Mouse (Mus musculus): Measurements from ENCODE around the gene Klf13. TPM values are rescaled to one million over a fixed set of nuclear protein-coding genes. Genes with fewer than 3 reads are reported as not detected.

The Klf13 gene
- polyA plus RNA-seq, 1 experiment = 58.7 TPM

GRCm38 (mm10) chr7:63936188-63936985 lies 2.3 kb downstream of the Klf13 start:
- Histone ChIP-seq H3K27ac (ENCODE audit: control insufficient read depth, insufficient read depth, low read depth, low read length, poor library complexity) (peak overlapping the region; percentile 98), H3K4me1 (ENCODE audit: control insufficient read depth, insufficient read depth, low read length) (peaks cover 11% of the 10 kb centered on the region), H3K4me3 (replicated peaks; ENCODE audit: control insufficient read depth, low read depth, low read length) (peak overlapping the region; percentile 93)
- 1% methylated on average over 34 of the region's 34 CpGs for WGBS
- TF ChIP-seq CTCF (IDR thresholded peaks at IDR 0.05; ENCODE audit: control insufficient read depth, insufficient read depth, low read length) (peak; percentile 23; the same call in 1 of the 2 replicates), POLR2A (IDR thresholded peaks at IDR 0.05; ENCODE audit: borderline replicate concordance, control insufficient read depth, low read depth, low read length) (peak; percentile 23; the same call in 1 of the 2 replicates)

- Histone ChIP-seq H3K4me3 (replicated peaks; ENCODE audit: control insufficient read depth, low read depth, low read length) (peak overlapping the region; percentile 93), H3K4me1 (ENCODE audit: control insufficient read depth, insufficient read depth, low read length) (peaks cover 11% of the 10 kb centered on the region), H3K27ac (ENCODE audit: control insufficient read depth, insufficient read depth, low read depth, low read length, poor library complexity) (peak overlapping the region; percentile 98)
- no peak for TF ChIP-seq CTCF (IDR thresholded peaks at IDR 0.05; ENCODE audit: control insufficient read depth, insufficient read depth, low read length)
- no peak for TF ChIP-seq POLR2A (IDR thresholded peaks at IDR 0.05; ENCODE audit: borderline replicate concordance, control insufficient read depth, low read depth, low read length)
- 37% methylated on average over 8 of the region's 8 CpGs for WGBS
These were observed 2.9 kb downstream of the Klf13 start for GRCm38 (mm10) chr7:63935809-63936187.

GRCm38 (mm10) chr7:63934530-63934929 lies 4.2 kb downstream of the Klf13 start:
- no peak for TF ChIP-seq POLR2A (IDR thresholded peaks at IDR 0.05; ENCODE audit: borderline replicate concordance, control insufficient read depth, low read depth, low read length)
- TF ChIP-seq CTCF (IDR thresholded peaks at IDR 0.05; ENCODE audit: control insufficient read depth, insufficient read depth, low read length) = no peak
- WGBS = 38% methylated on average over 1 of the region's 1 CpGs
- Histone ChIP-seq H3K4me3 (replicated peaks; ENCODE audit: control insufficient read depth, low read depth, low read length) (peak overlapping the region; percentile 93), H3K27ac (ENCODE audit: control insufficient read depth, insufficient read depth, low read depth, low read length, poor library complexity) (peak overlapping the region; percentile 98), H3K4me1 (ENCODE audit: control insufficient read depth, insufficient read depth, low read length) (peaks cover 8% of the 10 kb centered on the region)

GRCm38 (mm10) chr7:63933905-63934304 lies 4.8 kb downstream of the Klf13 start:
- Histone ChIP-seq H3K4me3 (replicated peaks; ENCODE audit: control insufficient read depth, low read depth, low read length) (peak overlapping the region; percentile 54), H3K4me1 (ENCODE audit: control insufficient read depth, insufficient read depth, low read length) (peaks cover 10% of the 10 kb centered on the region)
- 32% methylated on average over 6 of the region's 6 CpGs for WGBS

GRCm38 (mm10) chr7:63932461-63932860 lies 6.3 kb downstream of the Klf13 start:
- H3K4me3 ChIP-seq (replicated peaks; ENCODE audit: control insufficient read depth, low read depth, low read length) = no peak overlapping the region
- TF ChIP-seq CTCF (IDR thresholded peaks at IDR 0.05; ENCODE audit: control insufficient read depth, insufficient read depth, low read length) = no peak
- TF ChIP-seq POLR2A (IDR thresholded peaks at IDR 0.05; ENCODE audit: borderline replicate concordance, control insufficient read depth, low read depth, low read length) = no peak
- no peak overlapping the region for H3K27ac ChIP-seq (ENCODE audit: control insufficient read depth, insufficient read depth, low read depth, low read length, poor library complexity)
- peaks cover 10% of the 10 kb centered on the region for H3K4me1 ChIP-seq (ENCODE audit: control insufficient read depth, insufficient read depth, low read length)
- 68% methylated on average over 3 of the region's 3 CpGs for WGBS

More at GRCm38 (mm10) chr7:63933905-63934304, 4.8 kb downstream of the Klf13 start:
- peak overlapping the region; percentile 92 for H3K27ac ChIP-seq (ENCODE audit: control insufficient read depth, insufficient read depth, low read depth, low read length, poor library complexity)
- TF ChIP-seq POLR2A (IDR thresholded peaks at IDR 0.05; ENCODE audit: borderline replicate concordance, control insufficient read depth, low read depth, low read length) (no peak), CTCF (IDR thresholded peaks at IDR 0.05; ENCODE audit: control insufficient read depth, insufficient read depth, low read length) (no peak)

GRCm38 (mm10) chr7:63930766-63931165 lies 7.9 kb downstream of the Klf13 start:
- Histone ChIP-seq H3K27ac (ENCODE audit: control insufficient read depth, insufficient read depth, low read depth, low read length, poor library complexity) (no peak overlapping the region), H3K4me1 (ENCODE audit: control insufficient read depth, insufficient read depth, low read length) (peaks cover 21% of the 10 kb centered on the region), H3K4me3 (replicated peaks; ENCODE audit: control insufficient read depth, low read depth, low read length) (no peak overlapping the region)
- no peak for TF ChIP-seq CTCF (IDR thresholded peaks at IDR 0.05; ENCODE audit: control insufficient read depth, insufficient read depth, low read length)
- TF ChIP-seq POLR2A (IDR thresholded peaks at IDR 0.05; ENCODE audit: borderline replicate concordance, control insufficient read depth, low read depth, low read length) = no peak
- 85% methylated on average over 5 of the region's 5 CpGs for WGBS

- Histone ChIP-seq H3K4me1 (ENCODE audit: control insufficient read depth, insufficient read depth, low read length) (peaks cover 25% of the 10 kb centered on the region), H3K4me3 (replicated peaks; ENCODE audit: control insufficient read depth, low read depth, low read length) (no peak overlapping the region), H3K27ac (ENCODE audit: control insufficient read depth, insufficient read depth, low read depth, low read length, poor library complexity) (no peak overlapping the region; the same call in 1 of the 2 replicates)
- TF ChIP-seq CTCF (IDR thresholded peaks at IDR 0.05; ENCODE audit: control insufficient read depth, insufficient read depth, low read length) (no peak), POLR2A (IDR thresholded peaks at IDR 0.05; ENCODE audit: borderline replicate concordance, control insufficient read depth, low read depth, low read length) (no peak)
- 4% methylated on average over 3 of the region's 3 CpGs for WGBS
These were observed 8.6 kb downstream of the Klf13 start for GRCm38 (mm10) chr7:63930132-63930531.

GRCm38 (mm10) chr7:63929080-63929479 lies 9.6 kb downstream of the Klf13 start:
- no peak overlapping the region for H3K4me3 ChIP-seq (replicated peaks; ENCODE audit: control insufficient read depth, low read depth, low read length)
- peaks cover 24% of the 10 kb centered on the region for H3K4me1 ChIP-seq (ENCODE audit: control insufficient read depth, insufficient read depth, low read length)
- TF ChIP-seq CTCF (IDR thresholded peaks at IDR 0.05; ENCODE audit: control insufficient read depth, insufficient read depth, low read length) (no peak), POLR2A (IDR thresholded peaks at IDR 0.05; ENCODE audit: borderline replicate concordance, control insufficient read depth, low read depth, low read length) (no peak)
- 50% methylated on average over 4 of the region's 4 CpGs for WGBS
- no peak overlapping the region for H3K27ac ChIP-seq (ENCODE audit: control insufficient read depth, insufficient read depth, low read depth, low read length, poor library complexity)
